Mouse (Mus musculus) thymus, adult 2 months (tissue): ENCODE results near the gene Abhd15.

Experiments
- CTCF ChIP-seq: fragments of 200-500 bp; IDR thresholded peaks from 2 replicates; pipeline ENCODE4 v1.5.1; 2012; ENCODE audit warnings: mild to moderate bottlenecking, control low read depth, low read length, moderate library complexity, borderline replicate concordance; ENCODE audit not compliant: control insufficient read depth, poor library complexity, insufficient read depth; ENCODE audit errors: extremely low read depth
- POLR2A ChIP-seq: fragments of 200-500 bp; IDR thresholded peaks from 2 replicates; pipeline ENCODE4 v1.6.1; 2012; ENCODE audit warnings: mild to moderate bottlenecking, low read length, control low read depth, moderate library complexity; ENCODE audit not compliant: control insufficient read depth, poor library complexity, insufficient read depth; ENCODE audit errors: extremely low read depth

DNA sequence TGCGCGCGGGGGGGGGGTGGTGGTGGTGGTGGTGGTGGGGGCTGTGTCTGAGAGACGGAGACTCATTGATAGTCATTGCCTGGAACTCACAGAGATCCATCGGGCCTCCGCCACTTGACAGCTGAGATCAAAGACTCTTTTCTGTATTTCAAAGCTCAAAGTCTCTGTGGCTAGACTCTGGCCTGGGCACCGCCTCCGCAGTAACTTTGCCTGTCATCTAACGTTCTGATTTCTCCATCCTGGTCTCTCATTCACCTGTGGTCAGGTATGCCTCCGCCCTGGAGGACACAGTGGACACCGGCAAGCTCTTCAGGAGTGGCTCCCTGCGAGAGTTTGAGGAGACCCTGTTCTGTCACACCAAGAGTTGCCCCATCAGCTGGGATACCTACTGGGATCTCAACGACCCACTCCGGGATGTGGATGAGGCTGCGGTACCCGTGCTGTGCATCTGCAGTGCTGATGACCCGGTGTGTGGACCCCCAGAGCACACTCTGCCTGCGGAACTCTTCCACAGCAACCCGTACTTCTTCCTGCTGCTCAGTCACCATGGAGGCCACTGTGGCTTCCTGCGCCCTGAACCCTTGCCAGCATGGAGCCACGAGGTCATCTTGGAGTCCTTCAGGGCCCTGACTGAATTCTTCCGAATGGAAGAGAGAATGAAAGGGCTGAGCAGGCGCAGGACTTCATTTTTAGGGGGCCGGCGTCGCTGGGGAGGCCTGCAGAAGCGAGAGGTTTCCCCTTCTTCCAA is 3.3 kb downstream of the Abhd15 start:
- no peak for TF ChIP-seq CTCF
- no peak for TF ChIP-seq POLR2A
